12 mouse cellular contexts compared by ENCODE assay signal in the genomic region with DNA sequence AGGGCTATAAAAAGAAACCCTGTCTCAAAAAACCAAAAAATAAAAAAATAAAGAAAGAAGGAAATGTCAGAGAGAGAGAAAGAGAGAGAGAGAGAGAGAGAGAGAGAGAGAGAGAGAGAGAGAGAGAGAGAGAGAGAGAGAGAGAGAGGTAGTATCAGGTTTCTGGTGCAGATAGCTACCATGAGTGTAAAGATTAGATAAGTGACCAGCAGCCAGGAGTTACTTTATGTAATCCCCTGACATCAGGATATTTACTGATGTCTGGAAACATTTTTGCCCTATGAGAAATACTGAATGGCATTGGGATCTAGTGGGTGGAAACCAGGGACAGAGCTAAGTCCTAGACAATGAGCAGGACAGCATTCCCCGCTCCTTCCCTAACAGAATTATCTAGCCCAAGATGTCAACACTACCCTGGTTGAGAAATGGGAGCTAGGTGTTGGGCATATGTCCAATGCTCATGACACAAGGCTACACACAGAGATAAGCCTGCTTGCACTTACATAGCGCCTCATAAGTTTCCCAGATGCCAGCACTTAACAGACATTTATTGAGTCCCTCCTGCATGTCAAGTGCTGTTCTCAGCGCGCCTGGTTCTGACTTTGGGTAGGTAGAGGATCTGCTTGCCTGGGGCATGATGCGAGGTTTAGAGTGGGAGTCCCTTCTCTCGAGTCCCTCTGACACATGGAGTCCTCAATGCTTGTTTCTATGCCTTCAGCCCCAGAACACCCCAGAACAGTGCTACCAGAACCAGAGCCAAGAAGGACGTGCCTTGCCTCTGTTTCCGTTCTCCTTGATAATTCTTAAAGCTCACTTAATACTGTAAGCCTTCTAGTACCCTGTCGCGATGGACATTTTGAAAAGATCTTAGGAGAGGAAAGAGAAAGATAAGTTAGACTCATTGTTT. TPM values are rescaled to one million over a fixed set of nuclear protein-coding genes. Genes with fewer than 3 reads are reported as not detected.
DNase-seq lines count a peak whose midpoint lies in the region; ATAC-seq and TF ChIP-seq lines count a peak whose summit lies in the region.
"Had no signal": no experiment of that assay in that cellular context is flagged by ENCODE, and none has a peak within 500 bp of the region (broad histone marks: within the 10 kb centered on the region; RNA-seq: fewer than 3 reads in every experiment).

No protein-coding gene starts in this region.

- no peaks in the 10 kb centered on the region for H3K9me3 ChIP-seq in stomach, embryonic 15.5 days
- no peaks in the 10 kb centered on the region for H3K9me3 ChIP-seq in stomach, postnatal 0 days (ENCODE audit: control insufficient read depth, low read length)
- no peaks in the 10 kb centered on the region for H3K9me3 ChIP-seq in hindbrain, embryonic 10.5 days
- H3K9me3 ChIP-seq: forebrain, embryonic 12.5 days had no signal

- no peaks in the 10 kb centered on the region for H3K36me3 ChIP-seq in stomach, embryonic 15.5 days
- H3K36me3 ChIP-seq in stomach, postnatal 0 days (ENCODE audit: control insufficient read depth, insufficient read depth, low read length) = no peaks in the 10 kb centered on the region
- H3K36me3 ChIP-seq in myocyte (ENCODE audit: control insufficient read depth, insufficient read depth) = no peaks in the 10 kb centered on the region
- H3K36me3 ChIP-seq in hindbrain, embryonic 10.5 days = peaks cover 73% of the 10 kb centered on the region

- no peak for TF ChIP-seq POLR2A in myocyte (IDR thresholded peaks at IDR 0.05; ENCODE audit: insufficient read length, low read depth)

- no peaks in the 10 kb centered on the region for H3K79me2 ChIP-seq in myocyte (ENCODE audit: control insufficient read depth, insufficient read depth)

- peak; percentile 35; the same call in 1 of the 2 replicates for ATAC-seq in stomach, embryonic 15.5 days (ENCODE audit: insufficient read depth, low FRiP score, low read depth)
- no peak for ATAC-seq in stomach, postnatal 0 days (ENCODE audit: low FRiP score, low TSS enrichment)

- TF ChIP-seq CTCF in stomach, postnatal 0 days (IDR thresholded peaks at IDR 0.05; ENCODE audit: low read depth) = no peak
- no peak for TF ChIP-seq CTCF in gastrocnemius, adult 2 months (IDR thresholded peaks at IDR 0.05)

- H3K4me3 ChIP-seq in stomach, embryonic 15.5 days (replicated peaks) = no peak overlapping the region
- H3K4me3 ChIP-seq in stomach, postnatal 0 days (ENCODE audit: low read depth, low read length) = no peak overlapping the region
- H3K4me3 ChIP-seq in myocyte = no peak overlapping the region
- H3K4me3 ChIP-seq in gastrocnemius, adult 2 months = no peak overlapping the region
- H3K4me3 ChIP-seq in hindbrain, embryonic 10.5 days = no peak overlapping the region
- H3K4me3 ChIP-seq: forebrain, embryonic 12.5 days had no signal

- no peaks in the 10 kb centered on the region for H3K4me1 ChIP-seq in stomach, embryonic 15.5 days
- no peaks in the 10 kb centered on the region for H3K4me1 ChIP-seq in stomach, postnatal 0 days (replicated peaks; ENCODE audit: control insufficient read depth, insufficient read depth)
- peaks cover 5% of the 10 kb centered on the region for H3K4me1 ChIP-seq in hindbrain, embryonic 10.5 days (replicated peaks)

- H3K9ac ChIP-seq in stomach, embryonic 15.5 days = no peak overlapping the region
- no peak overlapping the region for H3K9ac ChIP-seq in stomach, postnatal 0 days (ENCODE audit: low read length)
- H3K9ac ChIP-seq: forebrain, embryonic 12.5 days had no signal

- H3K4me2 ChIP-seq in stomach, embryonic 15.5 days = no peak overlapping the region
- no peak overlapping the region for H3K4me2 ChIP-seq in stomach, postnatal 0 days (replicated peaks; ENCODE audit: low read depth)
- peak overlapping the region; percentile 3 for H3K4me2 ChIP-seq in myocyte (ENCODE audit: low read depth)
- H3K4me2 ChIP-seq: forebrain, embryonic 12.5 days had no signal

- no peaks in the 10 kb centered on the region for H3K27me3 ChIP-seq in stomach, embryonic 15.5 days (replicated peaks)
- no peaks in the 10 kb centered on the region for H3K27me3 ChIP-seq in stomach, postnatal 0 days (ENCODE audit: control insufficient read depth, insufficient read depth, low read length)
- H3K27me3 ChIP-seq in myocyte (ENCODE audit: control insufficient read depth, insufficient read depth, insufficient read length) = no peaks in the 10 kb centered on the region
- H3K27me3 ChIP-seq in hindbrain, embryonic 10.5 days (ENCODE audit: insufficient read depth, poor library complexity, severe bottlenecking) = peaks cover 7% of the 10 kb centered on the region
- H3K27me3 ChIP-seq: forebrain, embryonic 12.5 days; Patski had no signal

- intact Hi-C loops in heart, postnatal 25 days (cut with DNase I) = no loop called here
- intact Hi-C loops in gastrocnemius, adult 2 months (cut with DNase I) = no loop called here

- TF ChIP-seq EP300 in stomach, postnatal 0 days (optimal IDR thresholded peaks at IDR 0.05) = no peak

- WGBS in stomach, embryonic 15.5 days = 80% methylated on average over 10 of the region's 10 CpGs
- WGBS in stomach, postnatal 0 days = 77% methylated on average over 10 of the region's 10 CpGs
- 88% methylated on average over 10 of the region's 10 CpGs for WGBS in hindbrain, embryonic 10.5 days

- no peak overlapping the region for H3K27ac ChIP-seq in stomach, embryonic 15.5 days
- no peak overlapping the region for H3K27ac ChIP-seq in stomach, postnatal 0 days (replicated peaks)
- H3K27ac ChIP-seq in gastrocnemius, adult 2 months = no peak overlapping the region
- H3K27ac ChIP-seq in hindbrain, embryonic 10.5 days = no peak overlapping the region
- H3K27ac ChIP-seq: forebrain, embryonic 12.5 days had no signal

- DNase-seq in adrenal gland, adult 8-10 months = peak; percentile 51
- no peak for DNase-seq in adrenal gland, postnatal 4 days (ENCODE audit: low spot score in 2 of 2)
- no peak for DNase-seq in stomach, postnatal 0 days (ENCODE audit: low spot score)
- peak; percentile 7 for DNase-seq in heart, postnatal 25 days (ENCODE audit: low spot score)
- DNase-seq in gastrocnemius, adult 2 months = no peak
- no peak for DNase-seq in hindbrain, embryonic 10.5 days (ENCODE audit: low spot score)
- DNase-seq: kidney, adult 2 months; layer of hippocampus, postnatal 36 days had no signal

- no peak overlapping the region for H3ac ChIP-seq in myocyte (ENCODE audit: control insufficient read depth, insufficient read length)

TF ChIP-seq in myocyte, 11 proteins besides CTCF, POLR2A, EP300 and RAD21:
- TF ChIP-seq MYOD1 (IDR thresholded peaks at IDR 0.05; ENCODE audit: control insufficient read depth in 1 of 3, insufficient read length in 2 of 3, low read depth in 2 of 3) (peak in 1 of 3 experiments; percentile 12), SRF (IDR thresholded peaks at IDR 0.05; ENCODE audit: control insufficient read depth, insufficient read length, low read depth) (no peak), E2F4 (IDR thresholded peaks at IDR 0.05; ENCODE audit: insufficient read depth) (no peak), CEBPB (IDR thresholded peaks at IDR 0.05; ENCODE audit: insufficient read depth, poor library complexity, severe bottlenecking) (no peak)

RNA-seq across cellular contexts. Expression of gene Ntn4, which starts 7.4 kb away (rescaled TPM):
- 10 to 100 TPM; 20.1 to 30.3 (median 26.3) TPM for total RNA-seq in adrenal gland, adult 8-10 months (2022)
- total RNA-seq in adrenal gland, postnatal 4 days (2021) = 10 to 100 TPM; 12.9 to 14.8 TPM
- polyA plus RNA-seq in stomach, embryonic 15.5 days (2015; fragmentation: Nextera tagmentation; extraction: Ambion mirVana) = 0.71 and 0.72 TPM in 2 replicates
- 0.76 and 0.81 TPM in 2 replicates for polyA plus RNA-seq in stomach, postnatal 0 days (2015; fragmentation: Nextera tagmentation; extraction: Ambion mirVana)
- total RNA-seq in heart, postnatal 25 days (2021) = 10 to 100 TPM; 12.2 to 14.1 TPM
- 3.0 TPM for polyA plus RNA-seq in myocyte (2012; fragmentation: generic; extraction: Trizol)
- total RNA-seq in gastrocnemius, adult 2 months (2021) = 10 to 100 TPM in 1 of 2 experiments, 1 to 10 TPM in 1; 6.7 to 14.8 TPM
- 0.90 and 2.2 TPM in 2 replicates for polyA plus RNA-seq in hindbrain, embryonic 10.5 days (2016; fragmentation: Nextera tagmentation; extraction: Ambion mirVana)

RNA-seq across cellular contexts. Expression of gene Snrpf, which starts 58.4 kb away (rescaled TPM):
- 10 to 100 TPM; 11.0 to 20.5 (median 13.2) TPM for total RNA-seq in adrenal gland, adult 8-10 months (2022)
- 10 to 100 TPM; 22.7 to 23.7 TPM for total RNA-seq in adrenal gland, postnatal 4 days (2021)
- polyA plus RNA-seq in stomach, embryonic 15.5 days (2015; fragmentation: Nextera tagmentation; extraction: Ambion mirVana) = 111 and 128 TPM in 2 replicates
- 67.4 and 74.5 TPM in 2 replicates for polyA plus RNA-seq in stomach, postnatal 0 days (2015; fragmentation: Nextera tagmentation; extraction: Ambion mirVana)
- 10 to 100 TPM; 10.8 to 12.5 TPM for total RNA-seq in heart, postnatal 25 days (2021)
- polyA plus RNA-seq in myocyte (2012; fragmentation: generic; extraction: Trizol) = 156 TPM
- 1 to 10 TPM; 6.5 to 8.9 TPM for total RNA-seq in gastrocnemius, adult 2 months (2021)
- polyA plus RNA-seq in hindbrain, embryonic 10.5 days (2016; fragmentation: Nextera tagmentation; extraction: Ambion mirVana) = 163 and 183 TPM in 2 replicates

Comparison
In these comparisons a context has a peak if more than half of its experiments do, and no peak if none do; other contexts are left out.
1. DNase-seq: peak in adrenal gland, adult 8-10 months (single experiment) and heart, postnatal 25 days (single experiment); none in adrenal gland, postnatal 4 days (0 of 2), stomach, postnatal 0 days (single experiment), gastrocnemius, adult 2 months (single experiment) and hindbrain, embryonic 10.5 days (single experiment).